Mouse (Mus musculus) testis, postnatal 14 days (tissue): ENCODE data around the gene Spout1.

Experiments
- DNase-seq: peaks from one replicate; pipeline ENCODE4 v3.0.0; 2021; ENCODE audit warnings: low spot score

Gene Spout1

DNA sequence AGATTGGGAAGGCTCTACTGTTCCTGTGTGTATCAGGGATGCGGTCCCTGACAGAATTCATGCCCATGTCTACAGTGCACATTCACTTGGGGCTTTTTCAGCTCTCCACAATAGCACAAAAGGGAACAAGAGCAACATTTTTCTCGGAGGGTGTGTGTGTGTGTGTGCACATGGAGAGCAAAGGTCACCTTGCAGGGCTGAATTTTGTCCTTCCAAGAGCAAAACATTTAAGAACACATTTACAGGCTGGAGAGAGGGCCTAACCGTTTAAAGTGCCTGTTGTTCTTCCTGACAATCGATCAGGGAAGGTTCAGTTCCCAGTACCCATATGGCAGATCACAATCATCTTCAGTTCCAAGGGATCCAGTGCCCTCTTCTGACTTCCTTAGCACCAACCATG lies 48.1 kb downstream of the Spout1 start:
- DNase-seq: no peak

DNA sequence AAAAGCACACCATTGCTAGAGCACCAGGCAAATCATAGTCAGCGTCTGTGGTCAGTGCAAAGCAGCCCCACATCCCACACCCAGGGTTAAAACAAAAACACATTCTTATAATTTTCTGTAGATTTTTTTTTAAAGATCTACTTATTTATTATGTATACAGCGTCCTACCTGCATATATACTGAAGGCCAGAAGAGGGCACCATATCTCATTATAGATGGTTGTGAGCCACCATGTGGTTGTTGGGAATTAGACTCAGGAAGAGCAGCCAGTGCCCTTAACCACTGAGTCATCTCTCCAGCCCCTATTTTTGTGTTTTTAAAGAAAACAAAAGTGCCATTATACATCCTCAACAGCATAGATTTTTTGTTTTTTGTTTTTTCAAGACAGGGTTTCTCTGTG lies 49.5 kb downstream of the Spout1 start:
- DNase-seq: no peak

DNA sequence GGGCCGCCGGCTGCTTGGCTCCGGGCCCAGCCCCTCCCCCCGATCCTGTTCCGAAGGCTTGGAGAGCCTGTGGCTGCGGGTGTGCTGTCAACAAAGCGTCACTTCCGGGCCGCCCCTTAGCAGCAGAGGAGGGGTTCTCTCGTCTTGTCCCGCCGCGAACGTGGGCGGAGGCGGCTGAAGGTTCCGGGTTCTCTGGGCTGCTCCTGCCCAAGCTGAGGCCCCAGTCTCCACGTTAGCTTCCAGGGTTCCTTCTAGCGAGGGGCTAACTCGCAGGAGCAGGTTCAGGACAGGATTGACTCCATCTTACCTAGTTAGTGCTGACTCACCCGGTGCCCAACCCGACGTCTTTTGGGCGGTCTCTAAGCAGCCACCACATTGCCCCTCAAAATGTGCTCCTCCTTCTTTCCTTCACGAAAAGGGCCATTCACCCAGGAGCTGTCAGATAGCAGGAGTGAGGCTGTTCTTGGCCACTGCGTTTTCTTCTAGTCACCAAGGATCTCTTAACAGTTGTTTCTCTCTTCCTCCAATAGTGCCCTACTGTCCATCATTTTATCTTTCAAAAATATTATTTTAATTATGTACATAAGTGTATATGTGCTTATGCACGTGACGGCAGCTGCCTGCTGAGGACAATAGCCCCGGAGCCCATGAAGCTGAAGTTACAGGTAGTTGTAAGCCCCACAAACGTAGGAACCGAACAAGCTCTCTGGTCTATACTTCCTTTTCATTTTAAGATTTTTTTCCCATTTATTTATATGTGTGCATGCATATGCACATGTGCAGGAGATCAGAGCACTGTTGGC lies 53.6 kb downstream of the Spout1 start, which contains the start of gene Zer1:
Zer1 (minus strand) TSS at position 114 of the 803 bp plus-strand sequence.
- peak; percentile 94 for DNase-seq

DNA sequence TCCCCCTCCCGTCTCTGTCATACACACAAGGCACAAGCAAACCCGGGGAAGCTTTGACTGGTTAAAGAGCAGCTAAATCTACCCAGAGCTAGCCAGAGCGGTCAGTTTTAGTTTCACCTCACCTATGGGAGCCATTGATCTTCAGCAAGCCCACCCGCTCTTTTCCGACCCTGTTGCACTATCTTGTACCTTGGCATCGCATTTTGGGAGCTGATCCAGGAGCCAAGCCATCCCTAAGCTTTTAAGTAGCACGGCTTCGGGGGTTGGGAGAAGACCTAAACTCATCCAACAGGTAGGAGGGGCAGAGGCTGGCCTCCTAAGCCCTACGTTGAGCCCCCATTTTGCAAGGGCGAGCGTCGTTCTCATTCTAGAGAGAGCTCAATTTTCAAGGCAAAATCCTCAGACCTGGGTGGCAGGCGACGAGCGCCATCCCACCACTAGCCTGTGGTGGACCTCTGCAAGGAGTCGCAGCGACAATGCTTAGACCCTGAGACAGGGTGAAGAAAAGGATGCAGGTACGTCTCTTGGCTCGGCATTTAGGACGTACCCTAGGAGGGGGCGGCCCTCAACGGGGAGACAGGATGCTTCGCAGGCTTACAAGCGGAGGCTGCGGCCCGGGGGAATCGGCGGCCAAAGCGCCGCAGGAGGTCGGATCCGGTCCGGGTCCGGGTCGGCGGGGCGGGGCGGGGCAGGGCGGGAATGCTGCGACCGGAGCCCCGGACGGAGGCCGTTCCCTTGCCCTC lies 54.4 kb downstream of the Spout1 start:
- no peak for DNase-seq
